Mouse (Mus musculus) erythroid progenitor cell, adult 5-6 weeks (primary cell): ENCODE measurements around the gene Spty2d1. TPM values are rescaled to one million over a fixed set of nuclear protein-coding genes. Genes with fewer than 3 reads are reported as not detected.

Source experiments
- ATAC-seq: replicated peaks from 2 replicates; pipeline ENCODE4 v1.8.0; 2016; ENCODE audit warnings: moderate number of reproducible peaks, mild to moderate bottlenecking, moderate TSS enrichment, inconsistent platforms; ENCODE audit not compliant: poor library complexity, low FRiP score, severe bottlenecking
- total RNA-seq, 2 experiments: library from RNA; stranded (forward) in 1 of 2; stranded (reverse) in 1 of 2; fragments of 150-400 nt in 1 of 2; fragments of 186-747, 209-891 nt in 1 of 2; gene quantifications; 2 replicates each; pipeline versions ENCODE4 v1.2.3 to v1.2.4; 2015 to 2017; ENCODE audit warnings: low replicate concordance in 2 of 2

Gene Spty2d1
- total RNA-seq, 2 experiments from 2014 or later: 22.1 to 34.8 TPM

GRCm38 (mm10) chr7:46997644-46998395 is 10.4 kb downstream of the Spty2d1 start:
- ATAC-seq: no peak

GRCm38 (mm10) chr7:46997008-46997407 is 11.2 kb downstream of the Spty2d1 start:
- ATAC-seq: no peak

DNA sequence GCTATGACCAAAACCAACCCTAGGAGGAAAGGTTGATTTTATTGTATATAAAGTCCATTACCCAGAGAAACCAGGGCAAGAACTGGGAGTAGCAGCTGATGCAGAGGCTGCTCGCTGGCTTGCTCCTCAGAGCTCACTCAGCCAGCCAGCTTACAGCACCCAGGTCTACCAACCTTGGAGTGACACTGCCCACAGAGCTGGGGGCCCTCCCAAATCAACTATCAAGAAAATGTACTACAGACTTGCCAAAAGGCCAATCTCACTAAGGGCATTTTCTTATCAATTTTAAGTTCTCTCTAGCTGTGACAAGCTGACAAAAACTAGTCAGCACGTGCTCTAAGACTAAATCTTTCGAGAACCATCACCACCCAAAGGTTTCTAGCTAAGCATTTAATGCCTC is 12.7 kb downstream of the Spty2d1 start:
- ATAC-seq: no peak

DNA sequence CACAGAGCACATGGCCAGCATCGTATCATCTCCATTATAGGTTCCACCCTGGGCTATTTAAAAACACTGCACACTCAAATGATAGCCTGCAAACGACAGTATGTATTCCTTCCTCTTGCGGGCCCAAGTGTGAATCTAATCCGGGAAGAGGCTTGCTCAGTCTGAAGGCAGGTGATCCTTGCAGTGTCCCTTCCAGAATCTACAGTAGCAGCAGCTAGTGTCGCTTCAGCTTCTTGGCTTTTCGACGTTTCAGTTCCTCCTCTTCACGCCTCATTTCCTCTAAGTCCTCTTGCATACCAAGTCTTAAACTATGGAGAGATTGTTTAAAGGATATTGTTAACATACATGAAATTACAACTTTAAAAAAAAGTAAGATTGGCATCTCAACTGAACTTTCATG is 15.1 kb downstream of the Spty2d1 start:
- ATAC-seq: no peak

DNA sequence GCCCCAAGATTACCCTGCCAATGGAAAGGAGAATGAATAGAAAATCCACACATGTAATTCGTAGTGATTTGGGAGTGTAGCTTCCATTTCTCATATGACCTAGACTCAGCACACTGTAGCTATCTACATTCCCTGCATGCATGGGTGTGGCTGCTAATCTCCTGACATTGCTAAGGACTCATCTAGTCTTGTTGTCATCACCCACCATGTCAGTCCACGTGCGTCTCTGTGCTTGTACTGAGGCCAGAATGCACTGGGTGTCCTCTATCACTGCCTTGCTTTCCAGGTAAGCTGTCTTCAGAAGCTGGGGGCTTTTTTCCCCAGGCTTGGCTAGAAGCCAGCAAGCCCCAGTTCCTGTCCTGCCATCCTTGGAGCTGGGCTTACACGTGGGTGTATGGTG is 18.8 kb downstream of the Spty2d1 start:
- 0 out of 2 replicates have a peak, but pooled peaks have one; percentile 46 for ATAC-seq

- no peak for ATAC-seq
These were observed 21.1 kb downstream of the Spty2d1 start for GRCm38 (mm10) chr7:46987073-46987472.

DNA sequence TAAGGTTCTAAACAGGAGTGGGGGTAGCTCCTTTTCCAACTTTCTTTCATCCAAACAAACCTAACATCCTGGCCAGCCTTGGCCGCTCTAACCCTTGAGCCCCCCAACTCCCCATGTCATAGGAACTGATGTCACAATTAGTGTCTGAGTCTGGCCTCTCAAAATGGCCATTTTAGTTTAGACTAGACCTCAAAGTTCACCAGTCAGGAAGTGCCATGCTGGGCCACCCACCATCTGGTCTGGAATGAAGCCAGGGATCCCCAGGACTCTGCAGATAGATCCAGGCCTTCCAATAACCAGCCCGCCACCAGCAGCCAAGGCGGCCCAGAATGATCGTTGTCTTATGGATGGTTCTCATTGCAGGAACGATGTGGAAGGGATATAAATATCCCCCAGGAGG is 21.6 kb downstream of the Spty2d1 start:
- no peak for ATAC-seq

- no peak for ATAC-seq
These were observed 22.3 kb downstream of the Spty2d1 start for GRCm38 (mm10) chr7:46985718-46986505.

- no peak for ATAC-seq
These were observed 24.9 kb downstream of the Spty2d1 start, which contains the start of gene Gm9999 for GRCm38 (mm10) chr7:46983280-46983679. Gene Gm9999 (plus strand): TSS chr7:46983580.

- no peak for ATAC-seq
These were observed 32.8 kb downstream of the Spty2d1 start for GRCm38 (mm10) chr7:46975456-46975855.

GRCm38 (mm10) chr7:46974648-46975047 is 33.6 kb downstream of the Spty2d1 start:
- ATAC-seq: no peak

DNA sequence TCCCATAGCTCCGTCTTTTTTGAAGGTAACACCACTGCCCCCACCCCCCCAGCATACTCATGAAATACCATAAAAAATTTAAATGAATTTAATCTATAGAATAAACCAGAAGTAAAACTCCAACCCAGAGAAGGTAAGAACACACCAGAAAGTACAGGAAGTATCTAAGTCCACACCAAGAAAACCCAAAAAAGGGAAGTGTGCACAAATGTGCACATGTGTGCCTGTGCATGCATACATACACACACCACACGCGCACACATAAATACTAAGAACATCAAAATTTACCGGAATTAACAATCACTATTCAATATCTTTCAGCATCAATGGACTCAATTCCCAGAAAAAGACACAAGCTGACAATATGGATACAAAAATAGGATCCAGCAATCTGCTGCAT is 38.3 kb downstream of the Spty2d1 start:
- ATAC-seq: no peak

GRCm38 (mm10) chr7:46964070-46964469 is 44.1 kb downstream of the Spty2d1 start:
- no peak for ATAC-seq

- peak; percentile 53 for ATAC-seq
These were observed 45.2 kb downstream of the Spty2d1 start for GRCm38 (mm10) chr7:46962806-46963618.

GRCm38 (mm10) chr7:46962132-46962531 is 46.1 kb downstream of the Spty2d1 start:
- no peak for ATAC-seq

GRCm38 (mm10) chr7:46960991-46961390 is 47.2 kb downstream of the Spty2d1 start:
- no peak for ATAC-seq

DNA sequence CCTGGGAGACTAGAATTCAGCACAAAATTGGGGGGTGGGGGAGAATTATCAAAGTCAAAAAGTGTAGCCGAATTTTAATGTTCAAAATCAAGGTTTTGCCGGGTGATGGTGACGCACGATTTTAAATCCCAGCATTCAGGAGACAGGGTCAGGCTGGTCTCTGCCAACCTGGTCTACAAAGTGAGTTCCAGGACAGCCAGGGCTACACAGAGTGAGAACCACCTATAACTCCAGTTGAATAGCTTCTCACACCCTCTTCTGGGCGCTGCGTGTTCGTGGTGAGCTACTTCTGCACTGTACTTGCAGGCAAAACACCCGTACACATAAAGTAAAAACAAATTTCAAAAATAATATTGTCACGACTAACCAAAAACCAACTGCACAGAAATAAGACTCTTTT is 49.4 kb downstream of the Spty2d1 start:
- ATAC-seq: no peak

- ATAC-seq: peak; percentile 95
These were observed 50.1 kb downstream of the Spty2d1 start, which contains the start of gene Uevld for GRCm38 (mm10) chr7:46957831-46958691. Gene Uevld (minus strand): TSS chr7:46958527.
